Mouse (Mus musculus): ENCODE measurements around the gene Dnm3.

GRCm38 (mm10) chr1:162281981-162282381, 195.9 kb downstream of the Dnm3 start:
- TF ChIP-seq POLR2A (IDR thresholded peaks at IDR 0.05; ENCODE audit: insufficient read length, low read depth), result no peak
- no peak for TF ChIP-seq MYOD1 (IDR thresholded peaks at IDR 0.05; ENCODE audit: control insufficient read depth in 1 of 3, insufficient read length in 2 of 3, low read depth in 2 of 3)
- no peak for TF ChIP-seq TCF12 (IDR thresholded peaks at IDR 0.05; ENCODE audit: insufficient read depth, poor library complexity, severe bottlenecking)
- TF ChIP-seq MAX (IDR thresholded peaks at IDR 0.05; ENCODE audit: low read depth), result no peak
- TF ChIP-seq MYOG (IDR thresholded peaks at IDR 0.05; ENCODE audit: control insufficient read depth in 1 of 3, insufficient read depth in 1 of 3, insufficient read length in 2 of 3, low read depth in 2 of 3), result no peak
- TF ChIP-seq E2F4 (IDR thresholded peaks at IDR 0.05; ENCODE audit: insufficient read depth), result no peak
- no peak for TF ChIP-seq SRF (IDR thresholded peaks at IDR 0.05; ENCODE audit: control insufficient read depth, insufficient read length, low read depth)
- no peak for TF ChIP-seq TCF3 (IDR thresholded peaks at IDR 0.05; ENCODE audit: insufficient read length, low read depth)
- no peak for TF ChIP-seq USF1 (IDR thresholded peaks at IDR 0.05; ENCODE audit: low read depth)
